Mouse (Mus musculus) megakaryocyte-erythroid progenitor cell, adult 5-6 weeks (primary cell): ENCODE data around the gene Cd80. TPM values are rescaled to one million over a fixed set of nuclear protein-coding genes. Genes with fewer than 3 reads are reported as not detected.
A peak's percentile ranks its signal among the peaks of the same experiment; 100 is the strongest.

ENCODE experiments used
- ATAC-seq: replicated peaks from 2 replicates; pipeline ENCODE4 v1.8.0; 2016; ENCODE audit warnings: mild to moderate bottlenecking, inconsistent platforms; ENCODE audit not compliant: severe bottlenecking, poor library complexity, low FRiP score, low TSS enrichment
- total RNA-seq, 2 experiments: library from RNA; stranded (forward) in 1 of 2; stranded (reverse) in 1 of 2; fragments of 200-1000, 215-1000 nt in 1 of 2; fragments of >200 nt in 1 of 2; fragmentation: Nextera tagmentation in 1 of 2; gene quantifications; 2 replicates each; pipeline ENCODE4 v1.2.3; 2014 to 2017

Cd80 gene
- total RNA-seq, 2 experiments from 2014 or later, result not detected

- no peak for ATAC-seq
Measured at GRCm38 (mm10) chr16:38502469-38502868, 47.1 kb downstream of the Cd80 start.

GRCm38 (mm10) chr16:38503528-38503927 is 48.2 kb downstream of the Cd80 start:
- no peak for ATAC-seq

DNA sequence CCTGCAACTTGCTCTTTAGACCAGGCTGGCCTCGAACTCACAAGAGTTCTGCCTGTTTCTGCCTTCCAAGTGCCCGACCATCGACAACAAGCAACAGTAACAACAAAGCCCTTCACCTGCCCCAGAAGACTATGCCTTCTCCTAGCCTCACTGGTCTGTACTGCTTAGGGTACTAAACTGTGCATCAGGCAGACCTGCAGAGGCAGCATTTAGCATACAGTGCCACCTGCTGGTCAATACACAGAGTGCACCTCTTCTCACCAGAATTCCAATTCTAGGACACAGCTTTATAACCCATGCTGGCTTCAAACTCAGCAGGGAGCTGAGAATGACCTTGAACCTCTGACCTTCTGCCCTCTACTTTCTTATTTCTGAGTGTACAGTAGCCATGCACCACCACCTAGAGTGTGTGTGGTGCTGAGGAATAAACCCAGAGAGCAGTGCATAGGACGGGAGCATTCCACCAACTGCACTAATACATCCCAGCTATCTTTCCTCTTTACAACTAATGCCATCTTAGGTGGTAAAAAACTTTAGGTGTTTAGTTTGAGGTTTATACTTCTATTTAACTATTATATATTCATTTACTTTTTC is 50.8 kb downstream of the Cd80 start:
- peak; percentile 84 for ATAC-seq

DNA sequence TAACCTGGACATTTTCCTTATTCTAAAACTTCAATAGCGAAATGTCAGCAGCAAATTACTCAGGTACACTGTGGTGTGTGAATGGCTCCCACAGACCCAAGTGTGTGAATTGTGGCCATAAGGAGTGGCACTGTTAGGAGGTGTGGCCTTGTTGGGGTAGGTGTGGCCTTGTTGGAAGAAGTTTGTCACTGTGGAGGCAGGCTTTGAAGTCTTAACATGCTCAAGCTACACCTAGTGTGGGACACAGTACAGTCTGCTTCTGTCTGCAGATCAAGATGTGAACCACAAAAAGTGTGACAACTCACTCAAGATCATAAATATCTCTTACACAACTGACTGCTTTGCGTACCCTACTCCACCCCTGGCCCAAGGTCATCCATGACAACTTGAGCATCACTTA is 55.5 kb downstream of the Cd80 start:
- no peak for ATAC-seq

DNA sequence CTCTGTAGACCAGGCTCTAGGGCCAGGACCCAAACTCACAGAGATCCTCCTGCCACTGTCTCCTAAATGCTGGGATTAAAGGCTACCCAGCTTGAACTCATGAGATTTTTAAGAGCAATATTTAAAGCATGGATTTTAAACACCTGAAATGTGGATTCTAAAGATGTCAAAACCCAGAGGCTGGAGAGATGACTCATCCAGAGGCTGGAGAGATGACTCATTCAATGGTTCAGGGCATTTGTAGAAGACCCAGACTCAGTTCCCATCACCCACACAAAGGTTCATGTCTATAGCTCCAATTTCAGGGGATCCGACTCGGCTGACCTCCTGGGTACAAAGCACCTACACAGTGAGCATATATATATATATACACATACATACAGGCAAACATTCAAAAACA is 63.8 kb downstream of the Cd80 start:
- no peak for ATAC-seq

GRCm38 (mm10) chr16:38521211-38521987 is 66.0 kb downstream of the Cd80 start:
- ATAC-seq, result no peak

DNA sequence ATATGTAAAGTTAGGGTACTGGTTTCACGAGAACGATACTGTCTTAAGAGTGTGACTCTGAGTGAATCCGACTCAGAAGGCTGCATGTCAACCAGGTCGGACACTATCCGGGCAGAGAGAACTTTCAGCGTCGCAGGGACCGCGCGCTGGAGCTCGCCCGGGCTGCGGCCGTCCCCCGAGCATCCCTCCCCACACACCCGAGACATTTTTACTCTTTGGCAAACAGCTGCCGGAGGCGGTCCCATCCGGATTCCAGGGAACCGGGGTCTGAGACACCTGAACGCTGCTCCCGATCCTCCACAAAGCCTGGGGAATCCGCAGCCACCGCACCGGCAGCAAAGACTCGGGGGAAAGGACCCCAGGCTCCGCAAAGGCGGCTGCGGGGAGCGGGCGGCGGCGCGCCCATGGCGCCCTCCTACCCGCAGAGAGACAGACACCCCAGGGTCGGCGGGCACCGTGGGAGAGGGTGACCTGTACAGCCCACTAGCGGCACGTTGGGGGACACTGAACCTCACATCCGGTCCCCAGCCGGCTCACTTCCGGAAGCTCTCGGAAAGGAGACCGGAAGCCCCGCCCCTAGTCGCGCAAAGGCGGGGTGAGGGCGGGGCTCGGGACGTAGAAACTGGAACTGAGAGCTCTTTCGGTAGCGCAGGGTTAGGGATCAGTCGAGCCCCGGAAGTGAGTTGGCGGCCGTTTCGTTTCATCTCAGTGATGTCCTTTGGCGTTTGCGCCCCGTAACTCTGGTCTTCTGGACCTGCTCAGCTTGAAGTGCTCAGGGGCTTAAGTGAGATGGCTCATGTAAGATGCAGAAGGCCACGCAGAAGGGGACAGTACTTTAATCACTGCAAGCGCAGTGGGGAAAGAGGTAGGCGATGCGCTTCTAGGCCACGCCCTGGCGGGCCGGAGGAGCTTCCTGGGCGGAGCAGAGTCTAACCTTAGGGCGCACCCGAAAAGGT is 67.0 kb downstream of the Cd80 start, which contains the start of gene Timmdc1:
Gene Timmdc1 (minus strand): TSS at position 535 of the 956 bp plus-strand sequence.
- peak; percentile 99 for ATAC-seq

DNA sequence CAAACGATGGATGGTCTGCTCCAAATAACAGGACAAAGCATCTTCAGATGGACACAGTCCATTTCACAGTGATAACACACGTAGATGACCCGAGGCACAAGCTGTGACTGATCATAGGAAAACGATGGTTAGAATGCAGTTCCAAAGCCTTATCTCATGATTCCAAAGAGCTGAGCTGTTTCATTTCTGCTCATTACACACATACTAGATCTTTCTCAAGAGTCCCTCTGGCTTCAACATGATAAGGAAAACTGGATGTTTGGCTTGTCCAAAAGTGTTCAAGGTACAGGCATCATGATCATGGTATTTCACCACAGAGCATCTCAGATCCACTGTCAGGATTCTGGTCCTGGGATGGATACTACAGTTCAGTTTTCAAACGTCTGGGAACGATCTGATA is 70.9 kb downstream of the Cd80 start:
- ATAC-seq, result no peak

DNA sequence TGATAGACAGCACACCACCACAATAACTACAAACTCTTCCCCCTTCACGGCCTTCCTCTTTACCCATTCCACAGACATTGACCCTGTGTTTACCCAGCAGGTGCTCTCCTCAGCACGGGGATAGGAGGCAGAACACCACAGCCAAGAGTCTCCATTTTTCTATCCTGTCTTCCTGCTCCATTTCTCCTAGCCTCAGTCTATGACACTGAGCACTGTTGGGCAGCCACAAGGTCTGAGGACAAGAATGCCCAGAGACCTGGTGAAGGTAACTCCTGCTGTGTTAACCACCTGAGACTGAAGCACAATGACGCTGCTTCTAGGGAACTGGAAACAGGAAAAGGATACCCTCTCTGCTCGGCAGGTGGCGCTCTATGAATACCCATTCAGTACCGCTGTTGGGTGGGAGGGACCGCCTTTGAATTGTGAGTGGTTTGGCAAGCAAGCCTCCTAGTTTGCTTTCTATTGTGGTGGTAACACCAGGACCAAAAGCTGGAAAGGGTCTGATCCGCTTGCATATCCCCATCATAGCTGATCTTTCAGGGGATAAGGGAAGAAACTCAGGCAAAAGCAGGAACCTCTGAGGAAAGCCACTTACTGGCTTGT is 81.3 kb downstream of the Cd80 start:
- ATAC-seq, result peak; percentile 95

DNA sequence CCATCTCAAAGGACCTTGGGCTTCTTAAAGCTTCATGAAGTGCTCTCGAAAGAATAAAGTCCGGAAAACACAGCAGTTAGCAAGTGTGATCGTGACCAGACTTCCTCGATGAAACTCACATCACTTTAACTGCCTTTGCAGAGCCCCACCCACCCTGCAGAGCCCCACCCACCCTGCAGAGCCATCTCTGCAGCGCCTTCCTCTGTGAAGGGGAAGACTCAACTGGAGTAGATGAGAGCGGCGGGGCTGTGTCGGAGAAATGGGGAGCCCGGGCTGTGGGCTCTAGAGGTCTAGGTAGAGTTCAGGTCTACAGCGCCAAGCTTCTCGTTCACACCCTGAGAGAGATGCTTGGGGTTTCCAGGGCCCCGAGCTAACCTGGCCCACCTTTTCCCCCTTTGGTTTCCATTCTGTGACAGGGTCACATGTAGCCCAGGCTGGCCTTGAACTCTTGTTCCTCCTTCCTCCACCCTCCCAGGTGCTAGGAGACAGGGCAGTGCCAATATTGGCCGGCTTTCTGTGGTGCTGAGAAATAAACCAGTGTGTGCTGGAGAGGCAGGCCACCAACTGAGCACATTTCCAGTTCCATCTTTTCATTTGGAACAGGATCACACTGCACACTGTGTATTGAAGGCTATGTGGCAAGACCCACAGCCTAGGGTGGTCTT is 83.5 kb downstream of the Cd80 start:
- no peak for ATAC-seq

Other genes starting within 250 kb of the Cd80 start
- gene Nr1i2, start 160.7 kb upstream of the Cd80 start, total RNA-seq (2014; fragmentation: Nextera tagmentation), result not detected in 2 replicates
- gene Nr1i2, start 160.7 kb upstream of the Cd80 start, total RNA-seq (2017), result not detected in 2 replicates
- gene Maats1, start 113.4 kb upstream of the Cd80 start, total RNA-seq (2014; fragmentation: Nextera tagmentation), result not detected in 2 replicates
- gene Maats1, start 113.4 kb upstream of the Cd80 start, total RNA-seq (2017), result 0.04 and 0.66 TPM in 2 replicates
- 228 and 369 TPM in 2 replicates for gene Cox17, start 108.6 kb upstream of the Cd80 start, total RNA-seq (2014; fragmentation: Nextera tagmentation)
- gene Cox17, start 108.6 kb upstream of the Cd80 start, total RNA-seq (2017), result 465 and 506 TPM in 2 replicates
- not detected in 2 replicates for gene Gm21987, start 108.5 kb upstream of the Cd80 start, total RNA-seq (2014; fragmentation: Nextera tagmentation)
- gene Gm21987, start 108.5 kb upstream of the Cd80 start, total RNA-seq (2017), result not detected in 2 replicates
- 10.0 and 10.1 TPM in 2 replicates for gene Popdc2, start 93.4 kb upstream of the Cd80 start, total RNA-seq (2014; fragmentation: Nextera tagmentation)
- gene Popdc2, start 93.4 kb upstream of the Cd80 start, total RNA-seq (2017), result 3.1 TPM in 1 of 2 replicates, not detected in the other
- gene Pla1a, start 22.4 kb upstream of the Cd80 start, total RNA-seq (2014; fragmentation: Nextera tagmentation), result not detected in 2 replicates
- not detected in 2 replicates for gene Pla1a, start 22.4 kb upstream of the Cd80 start, total RNA-seq (2017)
- gene Adprh, start 2.9 kb upstream of the Cd80 start, total RNA-seq (2014; fragmentation: Nextera tagmentation), result 27.4 and 31.6 TPM in 2 replicates
- 8.6 TPM in 2 replicates for gene Adprh, start 2.9 kb upstream of the Cd80 start, total RNA-seq (2017)
- gene Timmdc1, start 67.1 kb downstream of the Cd80 start, total RNA-seq (2014; fragmentation: Nextera tagmentation), result 22.1 and 23.3 TPM in 2 replicates
- gene Timmdc1, start 67.1 kb downstream of the Cd80 start, total RNA-seq (2017), result 32.0 and 33.0 TPM in 2 replicates
- gene Poglut1, start 94.7 kb downstream of the Cd80 start, total RNA-seq (2014; fragmentation: Nextera tagmentation), result 22.2 and 32.6 TPM in 2 replicates
- gene Poglut1, start 94.7 kb downstream of the Cd80 start, total RNA-seq (2017), result 21.9 and 23.2 TPM in 2 replicates
- gene Tmem39a, start 103.1 kb downstream of the Cd80 start, total RNA-seq (2014; fragmentation: Nextera tagmentation), result 32.5 and 48.5 TPM in 2 replicates
- gene Tmem39a, start 103.1 kb downstream of the Cd80 start, total RNA-seq (2017), result 23.8 and 51.7 TPM in 2 replicates